Mouse (Mus musculus) telencephalon, adult 2 months (tissue): ENCODE measurements at regions not wholly inside any gene's neighbourhood (a gene's known extent, or its start where the extent isn't known, plus 50 kb on each side); places are given as distances from the start of the nearest gene placed in this dataset.

Source experiments
- DNase-seq: peaks from one replicate; pipeline ENCODE4 v3.0.0-alpha.2; 2011; ENCODE audit warnings: low read depth, low spot score

- DNase-seq, result peak; percentile 65
These were observed 1140.3 kb downstream of the Gm9008 start for GRCm38 (mm10) chr6:75357286-75357685.

DNA sequence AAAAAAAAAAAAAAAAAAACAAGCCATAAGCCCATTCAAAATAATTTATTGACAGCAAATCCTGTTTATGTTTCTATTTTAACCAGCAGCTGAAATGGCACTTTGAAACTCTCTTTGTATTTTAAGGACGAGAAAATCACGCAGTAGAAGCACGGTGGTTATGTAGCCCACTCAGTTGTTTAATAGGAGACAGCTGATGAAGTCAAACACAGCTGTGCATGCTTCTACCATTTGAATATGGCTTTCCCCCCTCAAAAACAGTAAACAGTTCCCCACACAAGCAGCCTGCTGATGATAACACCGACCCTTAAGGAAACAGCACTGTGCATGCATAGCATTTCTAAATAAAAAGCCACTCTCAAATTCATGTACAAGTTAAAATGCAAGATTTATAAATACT is 1156.5 kb downstream of the Gm9008 start:
- peak; percentile 22 for DNase-seq
